Mouse (Mus musculus) C2C12 (cell line): ENCODE data around the gene Dnajc28. TPM values are rescaled to one million over a fixed set of nuclear protein-coding genes. Genes with fewer than 3 reads are reported as not detected.

Source experiments
- H3K27me3 ChIP-seq: one replicate; pipeline ENCODE4 v1.6.1; 2011; ENCODE audit not compliant: control insufficient read depth, insufficient read depth, insufficient read length
- H3K36me3 ChIP-seq: one replicate; pipeline ENCODE4 v1.6.1; 2011; ENCODE audit not compliant: control insufficient read depth, insufficient read depth
- H3K4me3 ChIP-seq: one replicate; pipeline ENCODE4 v1.5.1; 2011; ENCODE audit warnings: mild to moderate bottlenecking, control low read depth; ENCODE audit not compliant: poor library complexity, insufficient read depth, severe bottlenecking
- H3K79me2 ChIP-seq: one replicate; pipeline ENCODE4 v1.6.1; 2011; ENCODE audit not compliant: control insufficient read depth, insufficient read depth
- H3K79me3 ChIP-seq: one replicate; pipeline ENCODE4 v1.6.1; 2011; ENCODE audit warnings: low read depth, control low read depth
- H3ac ChIP-seq: one replicate; pipeline ENCODE3; 2011; ENCODE audit warnings: low read depth; ENCODE audit not compliant: control insufficient read depth, insufficient read length
- CEBPB ChIP-seq: IDR thresholded peaks from one replicate; pipeline ENCODE4 v1.6.1; 2011; ENCODE audit warnings: low read depth, mild to moderate bottlenecking, control low read depth, moderate library complexity
- CTCF ChIP-seq: IDR thresholded peaks from one replicate; pipeline ENCODE4 v1.5.1; 2011; ENCODE audit not compliant: control insufficient read depth, insufficient read depth, insufficient read length
- FOSL1 ChIP-seq: IDR thresholded peaks from one replicate; pipeline ENCODE4 v1.8.0; 2011; ENCODE audit warnings: mild to moderate bottlenecking, low read length; ENCODE audit not compliant: poor library complexity, insufficient read depth, severe bottlenecking
- MAX ChIP-seq: IDR thresholded peaks from one replicate; pipeline ENCODE4 v1.6.1; 2011; ENCODE audit warnings: mild to moderate bottlenecking, control low read depth
- MYOD1 ChIP-seq: IDR thresholded peaks from one replicate; pipeline ENCODE4 v1.6.1; 2011; ENCODE audit warnings: low read depth; ENCODE audit not compliant: control insufficient read depth, insufficient read length
- MYOG ChIP-seq: IDR thresholded peaks from one replicate; pipeline ENCODE4 v1.6.1; 2011; ENCODE audit not compliant: control insufficient read depth, insufficient read length; ENCODE audit errors: extremely low read depth
- USF1 ChIP-seq: IDR thresholded peaks from one replicate; pipeline ENCODE4 v1.6.1; 2011; ENCODE audit warnings: low read depth, mild to moderate bottlenecking, control low read depth, moderate library complexity
- polyA plus RNA-seq: library from polyadenylated mRNA; unstranded; fragments of >200 nt; fragmentation: generic; extraction: Trizol; gene quantifications from one replicate; pipeline ENCODE4 v1.2.1, GENCODE M21; 2012; ENCODE audit warnings: missing spikeins

The Dnajc28 gene
- polyA plus RNA-seq, 1 experiment, result 0.16 TPM

DNA sequence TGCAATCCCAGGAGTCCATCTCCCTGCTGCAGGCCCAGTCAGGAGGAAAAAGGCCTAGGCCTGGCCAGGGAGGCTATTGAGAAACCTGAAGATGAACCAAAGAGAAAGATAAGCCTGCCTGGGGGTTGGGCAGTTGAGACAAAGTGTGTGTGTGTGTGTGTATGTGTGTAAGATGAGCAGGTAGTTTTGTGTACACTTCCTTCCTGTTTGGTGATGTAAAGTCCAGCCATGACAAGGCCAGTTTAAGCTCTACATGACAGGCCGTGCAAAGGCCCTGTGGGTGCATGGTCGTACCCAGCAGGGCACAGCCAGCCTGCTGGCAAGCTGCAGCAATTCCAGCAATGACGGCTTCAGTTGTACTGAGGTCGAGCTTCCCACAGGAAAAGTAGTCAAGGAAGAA, 10.9 kb upstream of the Dnajc28 start:
- Histone ChIP-seq H3K36me3 (peaks cover 60% of the 10 kb centered on the region), H3K4me3 (no peak overlapping the region), H3ac (no peak overlapping the region), H3K79me2 (no peaks in the 10 kb centered on the region), H3K27me3 (no peaks in the 10 kb centered on the region), H3K79me3 (no peaks in the 10 kb centered on the region)
- TF ChIP-seq MYOD1, result no peak
- no peak for TF ChIP-seq MYOG
- TF ChIP-seq FOSL1, result no peak
- TF ChIP-seq CTCF, result no peak
- no peak for TF ChIP-seq CEBPB

DNA sequence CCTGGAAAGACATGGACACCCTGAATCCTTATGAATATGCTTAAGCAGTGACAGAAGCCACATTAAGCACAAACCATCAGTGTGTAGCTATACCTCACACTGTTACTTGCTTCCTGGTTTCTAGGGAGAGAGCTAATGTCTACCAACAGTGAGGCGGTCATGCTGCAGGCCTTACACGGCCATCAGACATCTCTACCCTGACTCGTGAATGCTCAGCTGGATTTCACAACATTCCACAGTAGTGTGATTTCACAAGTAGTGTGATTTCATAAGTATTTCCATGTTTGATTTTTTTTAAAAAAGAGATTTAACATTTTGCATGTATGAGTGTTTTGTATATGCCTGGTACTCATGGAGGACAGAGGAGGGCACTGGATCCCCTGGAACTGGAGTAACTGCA, 9.8 kb upstream of the Dnajc28 start:
- no peaks in the 10 kb centered on the region for H3K79me3 ChIP-seq
- H3K4me3 ChIP-seq, result no peak overlapping the region
- H3ac ChIP-seq, result no peak overlapping the region
- H3K79me2 ChIP-seq, result no peaks in the 10 kb centered on the region
- H3K36me3 ChIP-seq, result peaks cover 61% of the 10 kb centered on the region
- TF ChIP-seq MYOD1 (no peak), MYOG (no peak), CTCF (no peak), CEBPB (no peak), MAX (no peak), USF1 (no peak), FOSL1 (no peak)
- H3K27me3 ChIP-seq, result no peaks in the 10 kb centered on the region

DNA sequence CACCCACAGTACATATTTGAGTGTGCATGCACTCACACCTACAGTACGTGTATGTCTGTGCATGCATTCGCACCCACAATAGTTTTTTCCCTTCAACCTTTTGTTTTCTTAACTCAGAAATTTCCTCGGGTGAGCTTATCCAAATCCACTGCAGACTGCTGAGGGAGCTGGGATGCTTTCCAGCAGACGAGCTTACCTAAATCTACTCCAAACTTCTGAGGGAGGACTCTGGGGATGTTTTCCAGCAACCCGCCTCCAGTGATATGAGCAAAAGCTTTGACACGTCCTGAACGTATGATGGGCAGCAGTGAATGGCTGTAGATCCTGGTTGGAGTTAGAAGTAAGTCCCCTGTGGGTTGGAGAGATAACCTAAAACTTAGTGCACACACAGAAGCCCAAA, 9.0 kb upstream of the Dnajc28 start:
- TF ChIP-seq CTCF (no peak), MYOD1 (no peak), FOSL1 (no peak), CEBPB (no peak), MYOG (no peak), MAX (no peak), USF1 (no peak)
- Histone ChIP-seq H3K4me3 (no peak overlapping the region), H3K27me3 (no peaks in the 10 kb centered on the region), H3K79me3 (no peaks in the 10 kb centered on the region), H3ac (no peak overlapping the region), H3K79me2 (no peaks in the 10 kb centered on the region), H3K36me3 (peaks cover 59% of the 10 kb centered on the region)

DNA sequence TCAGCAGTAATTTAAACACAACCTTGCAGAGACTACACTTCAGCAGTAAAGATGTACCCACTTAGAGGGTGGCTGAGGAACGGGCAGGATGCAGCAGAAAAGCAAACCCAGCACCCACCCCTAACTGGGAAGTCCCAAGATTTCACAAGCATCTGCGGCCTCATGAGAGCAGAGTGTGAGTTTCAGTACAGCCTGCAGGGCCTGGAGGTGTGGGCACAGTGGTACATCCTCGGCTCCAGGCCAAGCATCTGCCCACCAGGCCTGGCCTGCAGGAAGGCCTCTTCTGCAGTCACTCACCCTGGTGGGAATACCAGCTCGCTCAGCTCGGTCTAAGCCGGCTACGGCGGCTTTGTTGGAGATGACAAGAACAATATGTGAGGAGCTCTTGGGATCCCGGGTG, 4.2 kb upstream of the Dnajc28 start:
- H3K27me3 ChIP-seq, result no peaks in the 10 kb centered on the region
- no peaks in the 10 kb centered on the region for H3K79me2 ChIP-seq
- peaks cover 50% of the 10 kb centered on the region for H3K36me3 ChIP-seq
- H3K4me3 ChIP-seq, result no peak overlapping the region
- no peak for TF ChIP-seq MAX
- TF ChIP-seq MYOG, result no peak
- TF ChIP-seq USF1, result no peak
- no peak for TF ChIP-seq CTCF
- no peaks in the 10 kb centered on the region for H3K79me3 ChIP-seq
- H3ac ChIP-seq, result no peak overlapping the region

GRCm38 (mm10) chr16:91620991-91621390, 2.2 kb upstream of the Dnajc28 start:
- Histone ChIP-seq H3K4me3 (no peak overlapping the region), H3K27me3 (no peaks in the 10 kb centered on the region), H3ac (no peak overlapping the region), H3K36me3 (peaks cover 34% of the 10 kb centered on the region), H3K79me2 (no peaks in the 10 kb centered on the region), H3K79me3 (no peaks in the 10 kb centered on the region)
- TF ChIP-seq CTCF, result no peak
- no peak for TF ChIP-seq USF1
- TF ChIP-seq MAX, result no peak
- no peak for TF ChIP-seq MYOG
- no peak for TF ChIP-seq CEBPB
- TF ChIP-seq MYOD1, result no peak
- no peak for TF ChIP-seq FOSL1

DNA sequence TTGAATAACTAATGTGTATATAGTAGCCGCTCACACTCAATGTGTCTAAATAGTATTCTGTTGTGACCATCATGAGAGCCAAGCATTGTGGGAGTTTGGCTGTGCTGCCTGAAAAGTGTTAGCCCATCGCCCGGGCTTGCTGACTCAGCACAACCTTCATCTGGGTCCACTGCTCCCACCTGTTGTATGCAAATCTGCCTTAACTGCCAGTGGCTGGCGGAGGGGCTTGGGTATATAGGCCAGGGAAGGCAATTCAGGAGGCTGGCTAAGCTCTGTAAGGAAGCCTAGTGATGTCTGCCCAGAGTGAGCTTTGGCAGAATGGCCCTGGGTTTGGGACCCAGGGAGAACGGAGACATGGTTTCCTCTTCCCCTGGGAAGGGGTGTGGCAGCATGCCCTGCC, 1.4 kb upstream of the Dnajc28 start:
- Histone ChIP-seq H3K27me3 (no peaks in the 10 kb centered on the region), H3K79me2 (no peaks in the 10 kb centered on the region), H3K79me3 (no peaks in the 10 kb centered on the region), H3ac (no peak overlapping the region), H3K4me3 (no peak overlapping the region), H3K36me3 (peaks cover 26% of the 10 kb centered on the region)
- TF ChIP-seq CTCF, result no peak
- no peak for TF ChIP-seq CEBPB
- TF ChIP-seq USF1, result no peak
- TF ChIP-seq MYOG, result no peak
- no peak for TF ChIP-seq MAX
- TF ChIP-seq FOSL1, result no peak
- TF ChIP-seq MYOD1, result no peak
